Mouse (Mus musculus) cerebellum, adult 11-12 months (tissue): ENCODE data around the gene Ankrd12.
A peak's percentile ranks its signal among the peaks of the same experiment; 100 is the strongest.

Experiments
- DNase-seq: peaks from one replicate; pipeline ENCODE4 v3.0.0; 2022

The Ankrd12 gene

GRCm38 (mm10) chr17:65927077-65927476, 149.8 kb downstream of the Ankrd12 start:
- no peak for DNase-seq

GRCm38 (mm10) chr17:65924218-65924617, 152.7 kb downstream of the Ankrd12 start:
- DNase-seq: no peak

GRCm38 (mm10) chr17:65921975-65922374, 154.9 kb downstream of the Ankrd12 start:
- DNase-seq: no peak

- DNase-seq: no peak
Measured at GRCm38 (mm10) chr17:65919235-65919634, 157.7 kb downstream of the Ankrd12 start.

GRCm38 (mm10) chr17:65916135-65916668, 160.7 kb downstream of the Ankrd12 start:
- DNase-seq: peak; percentile 51
